19 mouse cellular contexts compared by ENCODE assay signal in the genomic region with DNA sequence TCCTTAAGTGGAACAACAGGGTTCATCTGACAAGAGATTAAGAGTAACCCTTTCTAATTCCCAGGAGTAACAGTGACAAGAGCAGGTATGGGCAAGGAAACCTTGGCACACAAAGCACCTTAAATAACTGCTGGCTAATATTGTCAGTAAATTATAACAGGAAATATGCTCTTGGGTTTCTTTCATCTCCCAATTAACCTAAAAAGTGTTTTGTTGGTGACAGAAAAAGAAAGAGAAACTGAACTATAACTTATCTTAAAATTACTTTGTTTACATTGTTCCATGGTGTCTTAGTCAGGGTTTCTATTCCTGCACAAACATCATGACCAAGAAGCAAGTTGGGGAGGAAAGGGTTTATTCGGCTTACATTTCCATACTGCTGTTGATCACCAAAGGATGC.
A peak's percentile ranks its signal among the peaks of the same experiment; 100 is the strongest.
DNase-seq lines count a peak whose midpoint lies in the region; ATAC-seq lines count a peak whose summit lies in the region.
"Had no signal": no experiment of that assay in that cellular context is flagged by ENCODE, and none has a peak within 500 bp of the region (broad histone marks: within the 10 kb centered on the region; RNA-seq: fewer than 3 reads in every experiment).

No protein-coding gene starts in this region.

- intact Hi-C loops in heart, postnatal 25 days (cut with DNase I): no loop called here

- DNase-seq in CD4-positive helper T cell, adult 2 months (ENCODE audit: low read depth, low spot score): peak; percentile 7
- DNase-seq in induced T-regulatory cell, adult 2 months (ENCODE audit: low read depth): peak; percentile 42
- DNase-seq in adrenal gland, postnatal 4 days (ENCODE audit: low spot score in 2 of 2): no peak
- no peak for DNase-seq in heart, postnatal 25 days (ENCODE audit: low spot score)
- DNase-seq in retina, postnatal 1 day: no peak
- DNase-seq: adrenal gland, adult 8-10 months; adrenal gland, postnatal 14 days; adrenal gland, postnatal 36 days; B cell, adult 2 months; cerebellum, adult 11 months; cerebellum, adult 18-20 months; cerebellum, adult 8-10 months; cerebellum, adult 9-11 months; cerebellum, postnatal 14 days; cerebellum, postnatal 36 days; embryo, embryonic 11 days had no signal

- peak; percentile 87 for ATAC-seq in CD4-positive, CD25-positive, alpha-beta regulatory T cell, adult 4 months
- ATAC-seq: forebrain, embryonic 14.5 days; forebrain, embryonic 16.5 days had no signal

Comparison
In these comparisons a context has a peak if more than half of its experiments do, and no peak if none do; other contexts are left out.
1. DNase-seq: peak in CD4-positive helper T cell, adult 2 months (single experiment) and induced T-regulatory cell, adult 2 months (single experiment); none in adrenal gland, postnatal 4 days (0 of 2), heart, postnatal 25 days (single experiment) and retina, postnatal 1 day (single experiment).